In the genomic region with DNA sequence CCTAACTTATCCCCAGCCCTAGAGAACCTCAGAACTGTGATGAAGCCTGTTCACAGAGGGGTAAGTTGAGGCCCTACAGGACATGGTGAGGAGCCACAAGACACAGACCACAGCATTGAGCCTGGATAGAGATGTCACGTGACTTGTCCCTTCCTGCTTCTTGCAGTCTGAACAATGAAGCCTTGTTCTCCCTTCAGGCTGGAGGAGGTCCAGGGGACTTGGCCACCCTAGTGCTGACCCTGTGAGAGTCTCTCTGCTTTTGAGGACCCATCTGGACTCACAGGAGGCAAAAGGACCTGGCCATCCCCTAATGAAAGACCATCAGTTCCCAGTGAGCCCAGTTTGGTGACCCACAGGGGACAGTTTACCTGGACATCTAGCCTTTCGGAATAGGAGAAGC, we compare ENCODE assay signal across 8 mouse cellular contexts. TPM values are rescaled to one million over a fixed set of nuclear protein-coding genes. Genes with fewer than 3 reads are reported as not detected.
A peak's percentile ranks its signal among the peaks of the same experiment; 100 is the strongest.
DNase-seq lines count a peak whose midpoint lies in the region; ATAC-seq and TF ChIP-seq lines count a peak whose summit lies in the region.
"Had no signal": no experiment of that assay in that cellular context is flagged by ENCODE, and none has a peak within 500 bp of the region (broad histone marks: within the 10 kb centered on the region; RNA-seq: fewer than 3 reads in every experiment).

No protein-coding gene starts in this region.

- H3K9me3 ChIP-seq in hindbrain, embryonic 15.5 days = no peaks in the 10 kb centered on the region
- no peaks in the 10 kb centered on the region for H3K9me3 ChIP-seq in hindbrain, embryonic 13.5 days

- TF ChIP-seq POLR2A in testis, adult 2 months (IDR thresholded peaks at IDR 0.05; ENCODE audit: control insufficient read depth, low read depth, low read length) = no peak
- no peak for TF ChIP-seq POLR2A in thymus, adult 2 months (IDR thresholded peaks at IDR 0.05; ENCODE audit: control insufficient read depth, extremely low read depth, insufficient read depth, low read length, poor library complexity)

- no peak overlapping the region for H3K4me2 ChIP-seq in hindbrain, embryonic 15.5 days
- no peak overlapping the region for H3K4me2 ChIP-seq in hindbrain, embryonic 13.5 days

- 74% methylated on average over 2 of the region's 2 CpGs for WGBS in hindbrain, embryonic 15.5 days
- 65% methylated on average over 2 of the region's 2 CpGs for WGBS in hindbrain, embryonic 13.5 days
- 68% methylated on average over 2 of the region's 2 CpGs for WGBS in thymus, adult 2 months

- no peaks in the 10 kb centered on the region for H3K36me3 ChIP-seq in hindbrain, embryonic 15.5 days
- H3K36me3 ChIP-seq in hindbrain, embryonic 13.5 days = no peaks in the 10 kb centered on the region
- no peaks in the 10 kb centered on the region for H3K36me3 ChIP-seq in testis, adult 2 months (ENCODE audit: control insufficient read depth, insufficient read depth, low read length)
- H3K36me3 ChIP-seq in thymus, adult 2 months (ENCODE audit: control insufficient read depth, insufficient read depth, low read length) = no peaks in the 10 kb centered on the region

- H3K9ac ChIP-seq in hindbrain, embryonic 15.5 days = no peak overlapping the region
- no peak overlapping the region for H3K9ac ChIP-seq in hindbrain, embryonic 13.5 days

- no peak for TF ChIP-seq CTCF in testis, adult 2 months (IDR thresholded peaks at IDR 0.05; ENCODE audit: control insufficient read depth, insufficient read depth, insufficient replicate concordance, low read depth, low read length)
- no peak for TF ChIP-seq CTCF in thymus, adult 2 months (IDR thresholded peaks at IDR 0.05; ENCODE audit: borderline replicate concordance, control insufficient read depth, extremely low read depth, insufficient read depth, low read length, poor library complexity)

- ATAC-seq in hindbrain, embryonic 15.5 days (ENCODE audit: low FRiP score, low read depth) = no peak
- no peak for ATAC-seq in hindbrain, embryonic 13.5 days (ENCODE audit: low FRiP score)

- no peak for DNase-seq in testis, postnatal 10 days (ENCODE audit: low spot score)
- peak; percentile 45 to 70 for DNase-seq in left cerebral cortex, postnatal 14 days (ENCODE audit: low spot score in 2 of 2)
- DNase-seq in thymus, adult 18-20 months = no peak
- no peak for DNase-seq in thymus, adult 2 months

- no peak overlapping the region for H3K4me3 ChIP-seq in hindbrain, embryonic 15.5 days
- H3K4me3 ChIP-seq in hindbrain, embryonic 13.5 days = no peak overlapping the region
- peak overlapping the region; percentile 18 for H3K4me3 ChIP-seq in testis, adult 2 months (ENCODE audit: control insufficient read depth, low read depth, low read length)
- no peak overlapping the region for H3K4me3 ChIP-seq in thymus, adult 2 months (ENCODE audit: control insufficient read depth, insufficient read depth, low read length)

- H3K27ac ChIP-seq in hindbrain, embryonic 15.5 days (replicated peaks) = 0 out of 2 replicates have a peak overlapping the region, but pooled peaks have one; percentile 1
- H3K27ac ChIP-seq in hindbrain, embryonic 13.5 days = no peak overlapping the region
- peak overlapping the region; percentile 56; the same call in 1 of the 2 replicates for H3K27ac ChIP-seq in testis, adult 2 months (ENCODE audit: control insufficient read depth, insufficient read depth, low read depth, low read length)
- no peak overlapping the region for H3K27ac ChIP-seq in thymus, adult 2 months (ENCODE audit: control insufficient read depth, insufficient read depth, low read length)
- H3K27ac ChIP-seq: kidney, postnatal 0 days had no signal

- peaks cover 5% of the 10 kb centered on the region; the same call in 1 of the 2 replicates for H3K4me1 ChIP-seq in hindbrain, embryonic 15.5 days (replicated peaks)
- H3K4me1 ChIP-seq in hindbrain, embryonic 13.5 days (replicated peaks) = peaks cover 9% of the 10 kb centered on the region; the same call in 1 of the 2 replicates
- peaks cover 13% of the 10 kb centered on the region for H3K4me1 ChIP-seq in testis, adult 2 months (ENCODE audit: control insufficient read depth, insufficient read depth, low read length)
- peaks cover 4% of the 10 kb centered on the region for H3K4me1 ChIP-seq in thymus, adult 2 months (replicated peaks; ENCODE audit: control insufficient read depth, insufficient read depth, low read length)

- intact Hi-C loops in left cerebral cortex, postnatal 14 days (cut with DNase I) = no loop called here

- no peaks in the 10 kb centered on the region for H3K27me3 ChIP-seq in hindbrain, embryonic 15.5 days
- peaks cover under 1% of the 10 kb centered on the region; the same call in 1 of the 2 replicates for H3K27me3 ChIP-seq in hindbrain, embryonic 13.5 days
- no peaks in the 10 kb centered on the region for H3K27me3 ChIP-seq in testis, adult 2 months (ENCODE audit: control insufficient read depth, insufficient read depth, low read length)
- no peaks in the 10 kb centered on the region for H3K27me3 ChIP-seq in thymus, adult 2 months (ENCODE audit: control insufficient read depth, insufficient read depth, low read length)

RNA-seq across cellular contexts. Expression of a gene that starts 0.4 kb away (rescaled TPM):
- 1.0 TPM in 2 replicates for polyA plus RNA-seq in hindbrain, embryonic 15.5 days (2015; fragmentation: Nextera tagmentation; extraction: Ambion mirVana)
- polyA plus RNA-seq in hindbrain, embryonic 13.5 days (2015; fragmentation: Nextera tagmentation; extraction: Ambion mirVana) = 0.17 and 0.26 TPM in 2 replicates
- 143 and 231 TPM in 2 replicates for polyA plus RNA-seq in testis, adult 2 months (2012; rRNA removed)
- total RNA-seq in left cerebral cortex, postnatal 14 days (2021) = 10 to 100 TPM; 13.3 to 20.7 TPM
- 4.1 and 4.7 TPM in 2 replicates for polyA plus RNA-seq in thymus, adult 2 months (2012; rRNA removed)

RNA-seq across cellular contexts. Expression of a gene that starts 6.8 kb away (rescaled TPM):
- 0.07 and 0.26 TPM in 2 replicates for polyA plus RNA-seq in hindbrain, embryonic 15.5 days (2015; fragmentation: Nextera tagmentation; extraction: Ambion mirVana)
- polyA plus RNA-seq in hindbrain, embryonic 13.5 days (2015; fragmentation: Nextera tagmentation; extraction: Ambion mirVana) = 0.06 and 0.10 TPM in 2 replicates
- 0.58 and 0.75 TPM in 2 replicates for polyA plus RNA-seq in testis, adult 2 months (2012; rRNA removed)
- not detected for total RNA-seq in left cerebral cortex, postnatal 14 days (2021)
- polyA plus RNA-seq in thymus, adult 2 months (2012; rRNA removed) = 0.08 and 0.13 TPM in 2 replicates

RNA-seq across cellular contexts. Expression of a gene that starts 48.5 kb away (rescaled TPM):
- polyA plus RNA-seq in hindbrain, embryonic 15.5 days (2015; fragmentation: Nextera tagmentation; extraction: Ambion mirVana) = 31.5 and 32.4 TPM in 2 replicates
- 35.2 and 35.8 TPM in 2 replicates for polyA plus RNA-seq in hindbrain, embryonic 13.5 days (2015; fragmentation: Nextera tagmentation; extraction: Ambion mirVana)
- polyA plus RNA-seq in testis, adult 2 months (2012; rRNA removed) = 14.2 and 14.7 TPM in 2 replicates
- 10 to 100 TPM; 30.4 to 32.1 TPM for total RNA-seq in left cerebral cortex, postnatal 14 days (2021)
- 33.8 and 34.4 TPM in 2 replicates for polyA plus RNA-seq in thymus, adult 2 months (2012; rRNA removed)

Comparison
In these comparisons a context has a peak if more than half of its experiments do, and no peak if none do; other contexts are left out.
1. H3K27ac ChIP-seq: peak in hindbrain, embryonic 15.5 days (single experiment) and testis, adult 2 months (single experiment); none in hindbrain, embryonic 13.5 days (single experiment) and thymus, adult 2 months (single experiment).
2. DNase-seq: peak in left cerebral cortex, postnatal 14 days (2 of 2); none in testis, postnatal 10 days (single experiment), thymus, adult 18-20 months (0 of 2) and thymus, adult 2 months (single experiment).
3. RNA of a gene that starts 0.4 kb away (polyA plus RNA-seq): 143 to 231 TPM in testis, adult 2 months; 4.1 to 4.7 TPM in thymus, adult 2 months, 1.0 TPM in hindbrain, embryonic 15.5 days and 0.17 to 0.26 TPM in hindbrain, embryonic 13.5 days; every median in the first group is over 10 times any median in the second.